Comparison of ENCODE assay signal across 7 mouse cellular contexts in genomic region chr7:139615767-139616766, GRCm38 (mm10). TPM values are rescaled to one million over a fixed set of nuclear protein-coding genes. Genes with fewer than 3 reads are reported as not detected.
A peak's percentile ranks its signal among the peaks of the same experiment; 100 is the strongest.
DNase-seq lines count a peak whose midpoint lies in the region; ATAC-seq and TF ChIP-seq lines count a peak whose summit lies in the region.

No protein-coding gene starts in this region.

- H3K36me3 ChIP-seq in forebrain, embryonic 12.5 days (replicated peaks) = no peaks in the 10 kb centered on the region
- H3K36me3 ChIP-seq in hindbrain, embryonic 16.5 days (ENCODE audit: control insufficient read depth, insufficient read depth, low read length) = no peaks in the 10 kb centered on the region

- no peak overlapping the region for H3K9ac ChIP-seq in forebrain, embryonic 12.5 days
- no peak overlapping the region for H3K9ac ChIP-seq in hindbrain, embryonic 16.5 days (ENCODE audit: low read depth, low read length)

- peak; percentile 77 for ATAC-seq in Patski
- peak; percentile 53; the same call in 1 of the 2 replicates for ATAC-seq in forebrain, embryonic 12.5 days (ENCODE audit: low FRiP score)
- peak; percentile 93 for ATAC-seq in hindbrain, embryonic 16.5 days
- peak; percentile 74 for ATAC-seq in megakaryocyte-erythroid progenitor cell, adult 5-6 weeks (replicated peaks; ENCODE audit: low FRiP score, low TSS enrichment, poor library complexity, severe bottlenecking)

- WGBS in forebrain, embryonic 12.5 days = 55% methylated on average over 12 of the region's 12 CpGs
- WGBS in hindbrain, embryonic 16.5 days = 37% methylated on average over 12 of the region's 12 CpGs

- no peak overlapping the region for H3K27ac ChIP-seq in forebrain, embryonic 12.5 days
- H3K27ac ChIP-seq in hindbrain, embryonic 16.5 days (ENCODE audit: low read depth, low read length) = peak overlapping the region; percentile 36; the same call in 1 of the 2 replicates

- peaks cover 7% of the 10 kb centered on the region; the same call in 1 of the 2 replicates for H3K4me1 ChIP-seq in forebrain, embryonic 12.5 days
- peaks cover 9% of the 10 kb centered on the region; the same call in 1 of the 2 replicates for H3K4me1 ChIP-seq in hindbrain, embryonic 16.5 days (ENCODE audit: control insufficient read depth, insufficient read depth, low read depth, low read length)

- peak; percentile 92 for TF ChIP-seq CTCF in Patski (IDR thresholded peaks at IDR 0.05)

- H3K4me2 ChIP-seq in forebrain, embryonic 12.5 days = no peak overlapping the region
- H3K4me2 ChIP-seq in hindbrain, embryonic 16.5 days (ENCODE audit: low read length) = peak overlapping the region; percentile 17; the same call in 1 of the 2 replicates

- CTCF ChIA-PET in Patski (lab: Charles Lee) = interaction anchor here (0.7 to 2.1 kb wide), 8 partner anchors 10 to 286 kb away, joined by 3 to 6 read pairs (median 4); no protein-coding TSS in a partner anchor

- peak; percentile 12 for DNase-seq in Patski (ENCODE audit: low read depth, low spot score)
- DNase-seq in c-Kit-positive CD71-negative TER-119-negative erythroid progenitor cells, embryonic 14.5 days (ENCODE audit: low read depth) = peak; percentile 38
- peak; percentile 38 for DNase-seq in left cerebral cortex, adult 11 months (ENCODE audit: low spot score)
- DNase-seq in right cerebral cortex, postnatal 25 days = peak; percentile 63

- H3K9me3 ChIP-seq in forebrain, embryonic 12.5 days = no peaks in the 10 kb centered on the region
- no peaks in the 10 kb centered on the region for H3K9me3 ChIP-seq in hindbrain, embryonic 16.5 days (ENCODE audit: control insufficient read depth, low read length)

- in situ Hi-C loops in Patski (cut with MboI; ENCODE audit: low pct_unique_long_range_greater_than_20kb) = no loop called here

- H3K27me3 ChIP-seq in Patski = peaks cover 15% of the 10 kb centered on the region
- H3K27me3 ChIP-seq in forebrain, embryonic 12.5 days = peaks cover 33% of the 10 kb centered on the region
- peaks cover 2% of the 10 kb centered on the region; the same call in 1 of the 2 replicates for H3K27me3 ChIP-seq in hindbrain, embryonic 16.5 days (replicated peaks; ENCODE audit: control insufficient read depth, insufficient read depth, low read length)

- POLR2A ChIA-PET in Patski (lab: Charles Lee) = no interaction called here

- no peak overlapping the region for H3K4me3 ChIP-seq in forebrain, embryonic 12.5 days (replicated peaks)
- no peak overlapping the region for H3K4me3 ChIP-seq in hindbrain, embryonic 16.5 days (ENCODE audit: low read length)

RNA-seq across cellular contexts. Expression of gene Nkx6-2, which starts 33.5 kb away (rescaled TPM):
- polyA plus RNA-seq in Patski (2021) = 0.53 TPM
- polyA plus RNA-seq in forebrain, embryonic 12.5 days (2016; fragmentation: Nextera tagmentation; extraction: Ambion mirVana) = 5.9 and 8.4 TPM in 2 replicates
- polyA plus RNA-seq in hindbrain, embryonic 16.5 days (2015; fragmentation: Nextera tagmentation; extraction: Ambion mirVana) = 9.4 and 9.8 TPM in 2 replicates
- total RNA-seq in megakaryocyte-erythroid progenitor cell, adult 5-6 weeks (2014; fragmentation: Nextera tagmentation) = not detected in 2 replicates
- total RNA-seq in megakaryocyte-erythroid progenitor cell, adult 5-6 weeks (2017) = not detected in 2 replicates

Comparison
In these comparisons a context has a peak if more than half of its experiments do, and no peak if none do; other contexts are left out.
1. DNase-seq: peak in every context shown above with its lines; median percentile 63 in right cerebral cortex, postnatal 25 days; 38 in c-Kit-positive CD71-negative TER-119-negative erythroid progenitor cells, embryonic 14.5 days; 38 in left cerebral cortex, adult 11 months; 12 in Patski.